Mouse (Mus musculus) right cerebral cortex, postnatal 14 days (tissue): ENCODE measurements around the gene Prr27.

Experiments
- DNase-seq: peaks from one replicate; pipeline ENCODE4 v3.0.0; 2022

The Prr27 gene

GRCm38 (mm10) chr5:87825386-87825785 is at the start of gene Prr27:
Gene Prr27 (plus strand): TSS chr5:87825686.
- DNase-seq, result no peak

DNA sequence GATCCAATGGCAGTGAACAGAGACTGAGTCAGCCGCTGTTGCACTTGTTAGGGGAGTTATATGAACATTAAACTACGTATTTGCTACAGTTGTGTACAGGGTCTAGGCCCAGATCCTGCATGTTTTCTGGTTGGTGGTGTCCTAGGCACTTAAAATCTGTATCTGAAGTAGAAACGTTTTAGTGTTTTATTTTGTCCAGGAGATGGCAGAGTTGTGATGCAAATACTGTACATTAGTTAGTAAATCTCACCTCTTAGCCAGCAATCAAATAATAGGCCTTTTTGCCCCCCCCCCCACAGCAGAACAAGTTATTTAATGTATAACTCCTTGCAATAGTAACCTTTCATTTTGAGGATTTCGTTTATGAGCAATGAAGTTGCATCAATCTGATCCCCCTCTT is 42.8 kb upstream of the Prr27 start:
- no peak for DNase-seq

GRCm38 (mm10) chr5:87807782-87808181 is 17.7 kb upstream of the Prr27 start, which contains the start of gene Csn1s2b:
Gene Csn1s2b (plus strand): TSS chr5:87808082.
- DNase-seq, result no peak

- DNase-seq, result no peak
These were observed 16.2 kb upstream of the Prr27 start for GRCm38 (mm10) chr5:87809253-87809652.

GRCm38 (mm10) chr5:87855136-87855716 is 29.7 kb downstream of the Prr27 start:
- no peak for DNase-seq

GRCm38 (mm10) chr5:87870084-87870483 is 44.6 kb downstream of the Prr27 start:
- DNase-seq, result no peak

- no peak for DNase-seq
These were observed 45.9 kb downstream of the Prr27 start for GRCm38 (mm10) chr5:87871423-87871822.

- no peak for DNase-seq
These were observed 59.2 kb downstream of the Prr27 start, which contains the start of gene Odam for GRCm38 (mm10) chr5:87884729-87885128. Gene Odam (plus strand): TSS chr5:87885029.
